ENCODE assay signal across 36 mouse cellular contexts in genomic region chr11:95462168-95462567, GRCm38 (mm10). TPM values are rescaled to one million over a fixed set of nuclear protein-coding genes. Genes with fewer than 3 reads are reported as not detected.
"Had no signal": no experiment of that assay in that cellular context is flagged by ENCODE, and none has a peak within 500 bp of the region (broad histone marks: within the 10 kb centered on the region; RNA-seq: fewer than 3 reads in every experiment).

No protein-coding gene starts in this region.

- H3K27ac ChIP-seq: heart, embryonic 10.5 days; heart, embryonic 13.5 days; heart, embryonic 15.5 days; hindbrain, embryonic 10.5 days; hindbrain, embryonic 12.5 days; hindbrain, embryonic 13.5 days; hindbrain, embryonic 14.5 days; hindbrain, embryonic 15.5 days; hindbrain, postnatal 0 days; intestine, embryonic 15.5 days; kidney, embryonic 15.5 days; kidney, postnatal 0 days; layer of hippocampus, adult 2 months had no signal

- H3K27me3 ChIP-seq: heart, embryonic 12.5 days; heart, embryonic 13.5 days; heart, embryonic 15.5 days; hindbrain, embryonic 12.5 days; hindbrain, embryonic 13.5 days; hindbrain, embryonic 15.5 days; intestine, embryonic 15.5 days; kidney, embryonic 15.5 days had no signal

- ATAC-seq: hindbrain, embryonic 16.5 days; hindbrain, postnatal 0 days; inflammation-experienced regulatory T-cells, adult 6 months; intestine, embryonic 15.5 days; intestine, embryonic 16.5 days; intestine, postnatal 0 days had no signal

- H3K4me3 ChIP-seq: heart, embryonic 10.5 days; heart, embryonic 12.5 days; heart, embryonic 13.5 days; heart, embryonic 15.5 days; hindbrain, embryonic 10.5 days; hindbrain, embryonic 12.5 days; hindbrain, embryonic 13.5 days; hindbrain, embryonic 15.5 days; intestine, embryonic 15.5 days; kidney, embryonic 15.5 days; layer of hippocampus, adult 2 months had no signal

- DNase-seq: heart, postnatal 10 days; heart, postnatal 14 days; heart, postnatal 36 days; heart, postnatal 4 days; kidney, adult 11 months; kidney, adult 18-20 months; kidney, adult 2 months; kidney, adult 8-10 months; kidney, adult 9 months; kidney, postnatal 10 days; kidney, postnatal 14 days; kidney, postnatal 25 days; kidney, postnatal 36 days; kidney, postnatal 4 days; layer of hippocampus, adult 9-11 months; layer of hippocampus, postnatal 36 days had no signal

- H3K36me3 ChIP-seq: heart, embryonic 12.5 days; hindbrain, embryonic 12.5 days; hindbrain, embryonic 15.5 days; intestine, embryonic 15.5 days had no signal

- H3K4me1 ChIP-seq: heart, embryonic 10.5 days; heart, embryonic 12.5 days; hindbrain, embryonic 10.5 days; hindbrain, embryonic 12.5 days; hindbrain, embryonic 13.5 days; hindbrain, embryonic 15.5 days; intestine, embryonic 15.5 days; kidney, embryonic 15.5 days had no signal

- H3K9me3 ChIP-seq: heart, embryonic 10.5 days; heart, embryonic 12.5 days; heart, embryonic 13.5 days; heart, embryonic 15.5 days; hindbrain, embryonic 10.5 days; hindbrain, embryonic 12.5 days; hindbrain, embryonic 13.5 days; hindbrain, embryonic 15.5 days; intestine, embryonic 15.5 days; kidney, embryonic 15.5 days had no signal

- H3K4me2 ChIP-seq: heart, embryonic 11.5 days; heart, embryonic 12.5 days; heart, embryonic 13.5 days; heart, embryonic 15.5 days; hindbrain, embryonic 12.5 days; hindbrain, embryonic 13.5 days; hindbrain, embryonic 14.5 days; hindbrain, embryonic 15.5 days; intestine, embryonic 15.5 days; kidney, embryonic 15.5 days had no signal

- H3K9ac ChIP-seq: heart, embryonic 12.5 days; heart, embryonic 13.5 days; heart, embryonic 15.5 days; hindbrain, embryonic 12.5 days; hindbrain, embryonic 13.5 days; hindbrain, embryonic 14.5 days; hindbrain, embryonic 15.5 days; intestine, embryonic 15.5 days; kidney, embryonic 15.5 days had no signal

RNA-seq across cellular contexts. Expression of gene Nxph3, which starts 52.2 kb away (rescaled TPM):
- total RNA-seq: hematopoietic stem cell, adult 5-6 weeks had no signal
- polyA plus RNA-seq: inflammation-experienced regulatory T-cells, adult 6 months had no signal
